Mouse (Mus musculus) limb, embryonic 10.5 days (tissue): ENCODE data around the gene Dnlz. TPM values are rescaled to one million over a fixed set of nuclear protein-coding genes. Genes with fewer than 3 reads are reported as not detected.

Source experiments
- DNase-seq: peaks from one replicate; pipeline ENCODE4 v3.0.0-alpha.2; 2017; ENCODE audit warnings: low spot score
- H3K27ac ChIP-seq: fragments of 300-500 bp; sonication (generic); 2 replicates; pipeline ENCODE4 v1.5.1; 2016; ENCODE audit warnings: mild to moderate bottlenecking
- H3K27me3 ChIP-seq: fragments of 300-500 bp; sonication (generic); 2 replicates; pipeline ENCODE4 v1.6.1; 2016; ENCODE audit warnings: low read depth, mild to moderate bottlenecking; ENCODE audit not compliant: poor library complexity, severe bottlenecking
- H3K36me3 ChIP-seq: fragments of 300-500 bp; sonication (generic); 2 replicates; pipeline ENCODE4 v1.6.1; 2016; ENCODE audit warnings: mild to moderate bottlenecking, moderate library complexity
- H3K4me1 ChIP-seq: fragments of 300-500 bp; sonication (generic); 2 replicates; pipeline ENCODE4 v1.6.1; 2016
- H3K4me3 ChIP-seq: fragments of 300-500 bp; sonication (generic); 2 replicates; pipeline ENCODE4 v1.5.1; 2016; ENCODE audit warnings: mild to moderate bottlenecking, moderate library complexity
- H3K9me3 ChIP-seq: fragments of 300-500 bp; sonication (generic); replicated peaks from 2 replicates; pipeline ENCODE4 v1.6.1; 2016; ENCODE audit warnings: mild to moderate bottlenecking
- WGBS: fragments of 180-500 bp; shearing (Covaris S2); methylation state at CpG from one replicate; pipeline ENCODE4 v1.1.7; 2016; 5-methylcytosine and 5-hydroxymethylcytosine counted together
- polyA plus RNA-seq: library from polyadenylated mRNA; unstranded; fragments of >200 nt; fragmentation: Nextera tagmentation; extraction: Ambion mirVana; gene quantifications from 2 replicates; pipeline ENCODE4 v1.2.1, GENCODE M21; 2016

The Dnlz gene
- polyA plus RNA-seq, 1 experiment from 2014 or later: 36.8 TPM

DNA sequence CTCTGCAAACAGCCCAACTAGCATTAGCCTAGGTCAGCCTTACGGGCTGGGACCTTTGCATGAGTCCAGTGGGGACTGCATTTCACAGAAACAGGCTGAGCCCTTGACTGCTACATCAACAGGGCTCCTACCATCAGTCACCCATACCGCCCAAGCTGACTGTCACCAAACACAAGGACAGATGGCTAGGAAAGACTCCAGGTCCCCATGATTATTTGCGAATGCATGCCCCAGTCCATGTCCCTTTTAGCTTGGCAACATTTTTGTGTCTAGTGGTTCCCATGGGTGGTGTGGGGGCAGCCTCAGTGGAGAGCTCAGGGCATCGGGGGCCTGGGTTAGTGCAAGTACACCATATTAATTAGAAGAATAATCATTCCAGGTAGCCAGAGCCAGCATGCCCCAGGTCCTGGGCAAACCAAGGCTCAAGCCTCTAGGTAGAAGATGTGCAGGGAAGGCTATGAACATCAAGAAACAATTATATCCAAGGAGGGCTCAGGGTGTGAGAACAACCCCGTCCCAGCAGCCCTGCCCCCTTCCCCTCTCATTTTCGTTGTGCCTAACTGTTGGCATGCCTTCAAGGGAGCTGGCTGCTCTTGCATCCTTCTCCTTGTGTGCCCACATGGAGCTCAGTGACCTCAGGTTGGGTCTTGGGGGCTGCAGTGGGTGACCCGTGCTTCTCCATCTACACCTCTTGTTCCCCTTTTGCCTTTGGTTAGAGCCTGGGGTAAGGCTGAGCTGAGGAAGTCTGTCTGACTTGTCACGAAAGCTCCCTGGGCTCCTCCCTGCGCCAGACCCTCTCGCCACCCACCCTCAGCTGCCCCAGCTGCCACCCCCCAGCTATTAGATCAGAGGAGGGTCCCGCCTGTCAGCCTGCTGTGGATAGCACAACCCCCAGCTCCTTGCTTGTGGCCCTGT lies 1.4 kb upstream of the Dnlz start:
- 92% methylated on average over 11 of the region's 11 CpGs for WGBS
- H3K9me3 ChIP-seq: no peaks in the 10 kb centered on the region

DNA sequence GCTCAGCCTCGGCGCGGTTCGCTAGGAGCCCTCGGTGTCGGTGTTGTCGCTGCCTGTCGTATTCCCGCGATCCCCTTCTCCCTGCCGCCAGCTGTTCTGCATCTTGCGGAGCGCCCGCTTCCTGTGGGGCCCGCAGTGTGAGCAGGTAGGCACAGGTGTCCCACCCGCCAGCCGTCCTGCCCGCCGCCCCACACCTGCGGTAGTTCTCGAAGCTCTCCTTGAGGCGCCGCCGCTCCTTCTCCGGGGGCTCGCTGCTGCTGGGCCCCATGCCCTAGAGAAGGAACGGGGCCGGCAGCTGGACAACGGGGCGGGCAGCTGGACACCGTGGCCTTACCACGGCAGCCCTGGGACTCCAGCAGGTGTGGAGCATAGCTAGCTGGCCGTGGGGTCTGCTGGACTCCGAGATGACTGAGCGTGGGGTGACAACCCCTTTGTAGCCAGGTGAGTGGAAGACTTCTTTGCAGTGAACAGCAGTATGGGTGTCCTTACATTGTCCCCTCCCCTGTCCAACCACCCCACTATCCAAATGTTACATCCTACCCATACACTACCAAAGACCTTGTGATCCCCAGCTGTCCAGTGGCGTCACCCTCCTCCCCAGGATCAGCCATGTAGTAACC lies 491 bp upstream of the Dnlz start:
- H3K4me3 ChIP-seq: peak overlapping the region; percentile 82
- H3K36me3 ChIP-seq: peaks cover 32% of the 10 kb centered on the region
- H3K9me3 ChIP-seq: no peaks in the 10 kb centered on the region
- WGBS: 5% methylated on average over 36 of the region's 36 CpGs
- H3K27ac ChIP-seq: peak overlapping the region; percentile 93
- peak; percentile 74 for DNase-seq
- H3K4me1 ChIP-seq: peaks cover 34% of the 10 kb centered on the region
- H3K27me3 ChIP-seq: no peaks in the 10 kb centered on the region

More for the DNA sequence above, 1.4 kb upstream of the Dnlz start:
- peaks cover 39% of the 10 kb centered on the region for H3K4me1 ChIP-seq
- no peak for DNase-seq
- no peak overlapping the region for H3K27ac ChIP-seq
- H3K27me3 ChIP-seq: no peaks in the 10 kb centered on the region
- H3K36me3 ChIP-seq: peaks cover 23% of the 10 kb centered on the region
- peak overlapping the region; percentile 82 for H3K4me3 ChIP-seq

DNA sequence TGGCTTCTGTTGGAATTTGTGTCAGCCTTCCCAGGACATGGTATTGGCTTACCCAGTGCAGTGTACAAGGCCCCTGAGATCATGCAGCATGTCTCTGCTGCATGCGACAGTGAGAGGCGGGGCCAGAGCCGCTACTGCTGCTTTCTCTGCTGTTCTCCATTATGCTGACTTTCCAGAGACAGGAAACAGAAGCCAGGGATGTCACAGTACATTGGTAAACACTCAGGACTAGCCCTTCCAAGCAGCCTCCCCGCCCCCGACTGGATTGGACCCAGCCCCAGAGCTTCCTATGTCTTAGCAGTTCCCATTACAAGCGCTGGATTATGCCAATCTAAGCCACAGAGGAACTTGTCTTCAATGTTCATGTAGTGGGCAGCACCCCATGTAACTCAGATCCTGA lies 3.7 kb downstream of the Dnlz start:
- no peaks in the 10 kb centered on the region for H3K9me3 ChIP-seq
- WGBS: 68% methylated on average over 6 of the region's 6 CpGs
- H3K27me3 ChIP-seq: no peaks in the 10 kb centered on the region
- no peak overlapping the region for H3K27ac ChIP-seq
- no peak for DNase-seq
- peaks cover 74% of the 10 kb centered on the region for H3K36me3 ChIP-seq
- H3K4me3 ChIP-seq: no peak overlapping the region
- H3K4me1 ChIP-seq: peaks cover 31% of the 10 kb centered on the region

DNA sequence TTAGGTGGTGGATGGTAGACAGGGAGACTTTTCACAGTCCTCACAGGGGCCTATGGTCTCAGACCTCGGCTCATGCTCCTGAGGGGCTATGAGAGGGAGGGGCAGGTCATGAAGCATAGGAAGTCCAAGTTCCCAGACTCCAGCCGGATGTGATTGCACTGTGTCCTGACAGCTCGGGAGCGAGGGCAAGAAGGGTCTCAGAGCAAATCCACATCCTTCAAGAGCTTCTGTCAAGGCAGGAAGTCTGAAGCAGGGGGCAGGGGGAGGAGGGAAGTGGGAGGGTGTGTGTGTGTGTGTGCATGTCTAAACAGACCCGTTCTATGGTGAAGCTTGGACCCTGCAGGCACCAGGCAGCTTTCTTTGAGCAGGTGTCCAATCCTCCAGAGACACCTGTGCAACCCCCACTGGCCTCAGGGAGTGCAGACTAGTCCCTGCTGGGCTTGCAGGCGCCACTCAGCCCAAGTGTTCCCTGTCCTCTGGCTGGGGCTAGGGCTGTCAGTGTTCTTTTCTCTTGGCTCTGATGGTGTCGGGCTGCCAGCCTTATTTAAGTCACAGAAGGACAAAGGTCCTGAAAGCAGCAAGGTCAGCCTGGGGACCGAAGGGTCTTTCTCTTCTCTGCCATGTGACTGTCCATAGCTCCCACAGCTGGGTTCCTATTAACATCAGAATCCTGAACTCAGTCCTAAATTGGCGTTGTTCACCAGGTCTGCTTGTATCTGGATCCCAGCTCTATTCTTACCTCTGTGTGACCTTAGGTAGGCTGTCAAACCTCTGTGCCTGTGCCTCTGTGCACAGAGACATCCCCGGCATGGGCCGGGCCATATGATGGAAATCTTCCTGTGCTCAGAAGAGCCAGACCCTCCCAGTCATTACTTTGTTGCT lies 9.1 kb downstream of the Dnlz start:
- Histone ChIP-seq H3K27me3 (no peaks in the 10 kb centered on the region), H3K4me1 (peaks cover 3% of the 10 kb centered on the region; the same call in 1 of the 2 replicates), H3K9me3 (no peaks in the 10 kb centered on the region), H3K36me3 (peaks cover 96% of the 10 kb centered on the region), H3K4me3 (no peak overlapping the region), H3K27ac (no peak overlapping the region)
- DNase-seq: no peak
- 79% methylated on average over 11 of the region's 11 CpGs for WGBS

DNA sequence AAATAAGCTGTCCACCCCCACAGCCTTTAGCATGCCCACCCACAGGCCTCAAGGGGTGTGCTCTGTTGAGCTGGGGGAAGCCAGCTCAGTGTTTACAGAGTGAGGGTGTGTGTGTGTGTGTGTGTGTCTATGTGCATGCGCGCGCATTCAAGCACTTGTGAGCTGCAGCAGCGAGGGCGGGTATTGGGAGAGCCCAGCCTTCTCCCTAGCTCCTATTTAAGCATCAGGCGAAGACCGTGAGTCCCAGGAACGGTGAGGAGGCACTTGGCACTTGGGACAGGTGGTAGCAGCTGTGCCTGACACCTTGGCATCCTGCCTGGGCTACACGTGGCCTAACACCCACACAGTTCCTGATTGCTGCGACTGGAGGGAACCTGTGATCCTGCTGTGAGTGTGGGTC lies 9.9 kb downstream of the Dnlz start:
- no peak for DNase-seq
- no peaks in the 10 kb centered on the region for H3K27me3 ChIP-seq
- H3K4me3 ChIP-seq: no peak overlapping the region
- peaks cover 88% of the 10 kb centered on the region for H3K36me3 ChIP-seq
- no peaks in the 10 kb centered on the region for H3K9me3 ChIP-seq
- no peaks in the 10 kb centered on the region; the same call in 1 of the 2 replicates for H3K4me1 ChIP-seq
- WGBS: 93% methylated on average over 10 of the region's 10 CpGs
- no peak overlapping the region; the same call in 1 of the 2 replicates for H3K27ac ChIP-seq

DNA sequence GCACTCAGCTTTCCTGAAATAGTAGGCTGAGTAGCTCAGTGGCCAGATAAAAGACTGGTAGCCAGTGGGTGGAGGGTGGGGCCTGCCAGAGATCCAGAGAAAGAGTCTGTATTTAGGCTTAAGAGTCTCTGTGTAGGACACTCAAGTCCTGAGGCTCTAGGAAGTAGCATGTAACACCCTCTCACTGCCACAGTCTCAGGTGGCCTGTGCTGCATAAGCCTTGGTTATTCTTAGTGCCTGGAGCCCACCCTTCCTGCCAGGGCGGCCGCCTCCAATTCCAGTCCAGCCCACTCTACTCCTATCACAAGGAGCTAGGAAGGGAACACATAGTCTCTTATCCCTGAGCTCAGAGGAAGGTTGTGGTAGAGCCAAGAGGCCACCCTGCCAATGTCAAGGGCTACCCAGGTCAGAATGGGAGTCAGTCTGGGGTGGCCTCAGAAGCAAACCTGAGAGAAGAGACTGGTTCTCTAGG lies 10.4 kb downstream of the Dnlz start:
- 91% methylated on average over 2 of the region's 2 CpGs for WGBS
- Histone ChIP-seq H3K4me1 (no peaks in the 10 kb centered on the region), H3K27me3 (no peaks in the 10 kb centered on the region), H3K36me3 (peaks cover 83% of the 10 kb centered on the region), H3K9me3 (no peaks in the 10 kb centered on the region), H3K4me3 (no peak overlapping the region), H3K27ac (no peak overlapping the region)
- DNase-seq: no peak

DNA sequence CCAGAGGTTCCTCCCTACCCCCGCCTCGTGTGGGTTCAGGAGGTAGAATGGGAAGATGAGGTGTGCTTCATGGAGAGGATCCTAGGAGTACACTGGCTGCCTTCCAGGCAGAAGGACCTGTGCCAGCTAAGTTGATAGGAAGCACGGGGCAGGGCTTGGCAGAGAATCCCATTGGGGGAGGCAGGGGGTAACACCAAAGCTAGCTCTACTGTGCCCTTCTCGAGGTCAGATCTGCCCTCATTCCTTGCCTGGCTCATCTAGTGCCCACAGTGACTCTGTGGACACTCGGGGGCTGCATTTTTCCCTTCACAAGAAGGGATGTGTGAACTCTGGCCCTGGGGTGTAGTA lies 12.7 kb downstream of the Dnlz start:
- H3K27ac ChIP-seq: no peak overlapping the region
- H3K4me1 ChIP-seq: no peaks in the 10 kb centered on the region
- no peak for DNase-seq
- H3K4me3 ChIP-seq: no peak overlapping the region
- no peaks in the 10 kb centered on the region for H3K27me3 ChIP-seq
- H3K9me3 ChIP-seq: no peaks in the 10 kb centered on the region
- 92% methylated on average over 5 of the region's 5 CpGs for WGBS
- H3K36me3 ChIP-seq: peaks cover 59% of the 10 kb centered on the region

DNA sequence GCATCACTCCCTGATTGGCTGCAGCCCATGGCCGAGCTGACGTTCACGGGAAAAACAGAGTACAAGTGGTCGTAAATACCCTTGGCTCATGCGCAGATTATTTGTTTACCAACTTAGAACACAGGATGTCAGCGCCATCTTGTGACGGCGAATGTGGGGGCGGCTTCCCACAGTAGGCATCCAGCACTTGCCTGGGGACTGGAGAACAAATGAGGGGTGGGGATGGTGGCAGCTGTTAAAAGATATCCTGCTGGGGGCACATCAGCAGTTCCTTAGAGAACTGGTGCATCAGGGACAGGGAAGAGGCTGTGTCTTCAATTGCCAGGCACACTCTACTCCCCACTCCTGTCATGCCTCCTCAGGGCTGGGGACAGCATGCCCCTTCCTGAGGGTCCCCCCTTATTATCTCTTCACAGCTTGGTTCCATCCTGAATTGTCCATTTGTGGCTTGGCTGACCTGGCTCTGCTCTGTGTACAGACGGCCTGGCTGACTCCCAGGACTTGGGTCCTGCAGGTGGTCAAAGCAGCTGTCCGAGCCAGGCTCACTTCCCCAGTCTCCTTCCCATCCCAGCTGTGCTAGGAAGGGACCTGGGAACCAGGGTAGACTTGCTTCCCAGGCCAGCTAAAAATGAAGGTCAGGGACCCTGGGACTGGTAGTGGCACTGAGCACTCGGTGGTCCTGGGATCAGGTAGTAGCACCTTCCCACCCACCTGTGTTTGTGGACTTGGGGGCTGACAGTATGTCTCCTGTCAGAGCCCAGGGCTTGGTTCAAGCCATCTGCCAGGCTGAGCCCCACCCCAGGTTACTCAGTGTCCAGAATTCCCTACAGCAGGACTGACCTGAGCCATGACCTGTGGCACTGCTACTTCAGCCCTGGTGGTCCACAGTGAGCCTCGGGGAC lies 13.4 kb downstream of the Dnlz start:
- H3K9me3 ChIP-seq: no peaks in the 10 kb centered on the region
- H3K36me3 ChIP-seq: peaks cover 53% of the 10 kb centered on the region
- no peak for DNase-seq
- no peak overlapping the region for H3K4me3 ChIP-seq
- 87% methylated on average over 9 of the region's 13 CpGs for WGBS
- no peak overlapping the region for H3K27ac ChIP-seq
- H3K27me3 ChIP-seq: no peaks in the 10 kb centered on the region
- no peaks in the 10 kb centered on the region for H3K4me1 ChIP-seq

DNA sequence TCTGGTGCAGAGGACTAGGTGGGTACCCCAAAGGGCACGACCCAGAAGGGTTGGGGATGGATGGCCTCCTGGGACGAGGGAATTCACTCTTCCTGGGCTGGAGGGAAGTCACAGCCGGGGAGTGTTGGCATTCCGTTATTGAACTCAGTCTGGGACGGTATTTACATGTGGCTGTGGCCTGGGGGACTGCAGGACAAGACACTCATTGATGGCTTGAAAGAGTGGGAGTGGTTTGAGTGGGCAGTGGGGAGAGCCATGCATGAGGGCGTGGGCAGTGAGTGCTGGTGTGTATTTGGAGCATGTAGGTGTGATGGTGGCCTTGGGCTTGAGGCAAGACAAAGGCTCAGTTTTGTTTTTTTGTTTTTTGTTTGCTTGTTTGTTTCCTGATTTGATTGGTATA lies 21.2 kb downstream of the Dnlz start:
- no peak overlapping the region for H3K27ac ChIP-seq
- no peaks in the 10 kb centered on the region for H3K27me3 ChIP-seq
- H3K4me3 ChIP-seq: no peak overlapping the region
- no peaks in the 10 kb centered on the region for H3K4me1 ChIP-seq
- no peaks in the 10 kb centered on the region for H3K9me3 ChIP-seq
- WGBS: 71% methylated on average over 6 of the region's 6 CpGs
- DNase-seq: no peak
- H3K36me3 ChIP-seq: peaks cover 69% of the 10 kb centered on the region

DNA sequence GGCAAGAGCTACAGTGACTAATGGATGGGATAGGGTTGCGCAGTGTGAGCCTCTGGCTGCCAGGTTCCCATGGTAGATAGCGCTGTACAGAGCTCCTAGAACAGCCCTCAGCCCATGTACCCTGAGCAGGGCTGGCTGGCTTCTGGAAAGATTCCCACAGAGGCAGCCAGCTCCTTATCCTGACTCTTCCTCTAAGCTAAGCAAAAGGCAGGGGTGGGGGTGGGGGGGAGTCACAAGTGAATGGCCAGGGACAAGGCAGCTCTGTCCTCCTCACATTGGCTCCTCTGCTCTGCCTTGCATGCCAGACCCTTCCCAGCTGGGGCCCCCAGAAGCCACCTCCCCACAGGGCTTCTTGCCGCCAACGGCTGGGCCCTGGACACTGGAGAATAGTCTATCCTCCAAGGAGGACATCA lies 21.8 kb downstream of the Dnlz start:
- Histone ChIP-seq H3K4me1 (no peaks in the 10 kb centered on the region), H3K27ac (no peak overlapping the region), H3K4me3 (no peak overlapping the region), H3K27me3 (no peaks in the 10 kb centered on the region), H3K36me3 (peaks cover 76% of the 10 kb centered on the region), H3K9me3 (no peaks in the 10 kb centered on the region)
- 94% methylated on average over 4 of the region's 4 CpGs for WGBS
- no peak for DNase-seq

DNA sequence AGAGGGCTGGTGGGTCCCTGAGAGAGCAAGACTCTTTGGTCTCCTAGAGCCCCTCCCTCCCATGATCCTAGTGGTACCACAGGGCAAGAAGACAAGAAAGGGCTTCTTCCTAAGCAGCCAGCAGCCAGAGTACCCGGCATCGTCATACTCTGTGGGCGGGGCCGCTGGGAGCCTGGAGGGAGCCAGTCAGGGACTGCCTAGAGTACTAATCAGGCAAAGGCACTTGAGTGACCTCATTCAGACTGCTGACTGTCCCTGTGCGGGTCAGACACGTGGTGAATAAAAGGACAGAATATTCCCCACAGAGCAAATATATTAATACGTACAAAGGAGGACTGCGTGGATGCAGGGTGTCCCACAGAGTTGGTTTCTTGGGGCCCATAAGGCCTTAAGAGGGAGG lies 22.5 kb downstream of the Dnlz start:
- Histone ChIP-seq H3K4me1 (no peaks in the 10 kb centered on the region), H3K27ac (no peak overlapping the region), H3K36me3 (peaks cover 82% of the 10 kb centered on the region), H3K9me3 (no peaks in the 10 kb centered on the region), H3K4me3 (no peak overlapping the region), H3K27me3 (no peaks in the 10 kb centered on the region)
- 78% methylated on average over 8 of the region's 8 CpGs for WGBS
- no peak for DNase-seq

DNA sequence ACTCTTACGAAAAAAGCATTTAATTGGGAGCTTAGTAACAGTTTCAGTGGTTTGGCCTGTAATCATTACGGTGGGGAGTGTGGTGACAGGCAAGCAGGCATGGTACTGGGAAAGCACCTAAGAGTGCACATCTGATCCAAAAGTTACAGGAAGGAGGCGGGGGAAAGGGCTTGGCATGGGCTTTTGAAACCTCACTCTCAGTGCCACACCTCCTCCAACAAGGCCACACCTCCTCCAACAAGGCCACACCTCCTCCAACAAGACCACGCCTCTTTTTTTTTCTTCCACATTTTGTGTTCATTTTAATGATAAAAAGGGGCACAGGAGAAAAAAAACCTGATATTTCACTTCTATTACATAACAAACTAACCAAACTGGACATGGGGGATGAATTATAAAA lies 24.1 kb downstream of the Dnlz start:
- no peak overlapping the region for H3K4me3 ChIP-seq
- H3K4me1 ChIP-seq: no peaks in the 10 kb centered on the region
- H3K27ac ChIP-seq: no peak overlapping the region
- H3K27me3 ChIP-seq: no peaks in the 10 kb centered on the region
- WGBS: 91% methylated on average over 4 of the region's 4 CpGs
- DNase-seq: no peak
- H3K36me3 ChIP-seq: peaks cover 96% of the 10 kb centered on the region
- no peaks in the 10 kb centered on the region for H3K9me3 ChIP-seq
